Comparison of ENCODE assay signal across 10 mouse cellular contexts in the genomic region with DNA sequence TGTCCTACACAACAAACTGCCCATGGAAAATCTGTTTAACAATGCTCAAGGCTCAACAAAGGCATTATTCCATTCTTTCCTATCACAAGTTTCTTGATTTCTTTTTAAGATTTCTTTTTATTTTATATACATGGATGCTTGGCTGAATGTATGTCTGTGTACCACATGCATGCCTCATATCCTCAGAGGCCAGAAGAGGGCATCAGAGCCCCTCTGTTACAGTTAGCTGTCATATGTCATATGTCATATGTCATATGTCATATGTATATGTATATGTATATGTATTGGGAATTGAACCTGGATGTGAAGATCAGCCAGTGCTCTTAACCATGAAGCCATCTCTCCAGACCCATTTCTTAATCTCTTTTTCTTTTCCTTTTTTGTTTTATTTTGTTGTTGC. TPM values are rescaled to one million over a fixed set of nuclear protein-coding genes. Genes with fewer than 3 reads are reported as not detected.
A peak's percentile ranks its signal among the peaks of the same experiment; 100 is the strongest.
DNase-seq lines count a peak whose midpoint lies in the region; ATAC-seq and TF ChIP-seq lines count a peak whose summit lies in the region.
"Had no signal": no experiment of that assay in that cellular context is flagged by ENCODE, and none has a peak within 500 bp of the region (broad histone marks: within the 10 kb centered on the region; RNA-seq: fewer than 3 reads in every experiment).

No protein-coding gene starts in this region.

- H3K9me3 ChIP-seq in hindbrain, postnatal 0 days (ENCODE audit: low read length), result no peaks in the 10 kb centered on the region
- H3K9me3 ChIP-seq in hindbrain, embryonic 16.5 days (ENCODE audit: control insufficient read depth, low read length), result no peaks in the 10 kb centered on the region
- H3K9me3 ChIP-seq in midbrain, postnatal 0 days (ENCODE audit: low read length), result no peaks in the 10 kb centered on the region
- no peaks in the 10 kb centered on the region for H3K9me3 ChIP-seq in midbrain, embryonic 13.5 days
- no peaks in the 10 kb centered on the region for H3K9me3 ChIP-seq in embryonic facial prominence, embryonic 10.5 days
- H3K9me3 ChIP-seq: megakaryocyte, embryonic 14.5 days; neural tube, embryonic 15.5 days had no signal

- peak; percentile 56 for TF ChIP-seq CTCF in hindbrain, postnatal 0 days (IDR thresholded peaks at IDR 0.05; ENCODE audit: low read depth)
- TF ChIP-seq CTCF in midbrain, postnatal 0 days (IDR thresholded peaks at IDR 0.05), result peak; percentile 65

- peaks cover 16% of the 10 kb centered on the region for H3K36me3 ChIP-seq in hindbrain, postnatal 0 days (ENCODE audit: insufficient read depth, low read length)
- H3K36me3 ChIP-seq in hindbrain, embryonic 16.5 days (ENCODE audit: control insufficient read depth, insufficient read depth, low read length), result peaks cover 18% of the 10 kb centered on the region
- peaks cover 21% of the 10 kb centered on the region for H3K36me3 ChIP-seq in midbrain, postnatal 0 days (ENCODE audit: insufficient read depth, low read length)
- peaks cover 61% of the 10 kb centered on the region for H3K36me3 ChIP-seq in midbrain, embryonic 13.5 days
- H3K36me3 ChIP-seq in splenic B cell, adult 2 months (ENCODE audit: control insufficient read depth, insufficient read depth, low read length, poor library complexity, severe bottlenecking), result peaks cover 6% of the 10 kb centered on the region; the same call in 1 of the 2 replicates
- H3K36me3 ChIP-seq in embryonic facial prominence, embryonic 10.5 days (replicated peaks), result peaks cover 80% of the 10 kb centered on the region

- H3K4me1 ChIP-seq in hindbrain, postnatal 0 days (ENCODE audit: insufficient read depth, low read length), result peaks cover 17% of the 10 kb centered on the region
- peaks cover 30% of the 10 kb centered on the region for H3K4me1 ChIP-seq in hindbrain, embryonic 16.5 days (ENCODE audit: control insufficient read depth, insufficient read depth, low read depth, low read length)
- H3K4me1 ChIP-seq in midbrain, postnatal 0 days (ENCODE audit: insufficient read depth, low read length), result 0 out of 2 replicates have a peak, but pooled peaks cover 2% of the 10 kb centered on the region
- H3K4me1 ChIP-seq in midbrain, embryonic 13.5 days (replicated peaks), result peaks cover 41% of the 10 kb centered on the region
- peaks cover 31% of the 10 kb centered on the region for H3K4me1 ChIP-seq in embryonic facial prominence, embryonic 10.5 days

- H3K27ac ChIP-seq in hindbrain, postnatal 0 days, result no peak overlapping the region
- no peak overlapping the region for H3K27ac ChIP-seq in hindbrain, embryonic 16.5 days (ENCODE audit: low read depth, low read length)
- H3K27ac ChIP-seq in midbrain, postnatal 0 days (ENCODE audit: low read depth, low read length), result no peak overlapping the region
- H3K27ac ChIP-seq in midbrain, embryonic 13.5 days, result no peak overlapping the region
- H3K27ac ChIP-seq in embryonic facial prominence, embryonic 10.5 days (replicated peaks), result no peak overlapping the region
- H3K27ac ChIP-seq: neural tube, embryonic 15.5 days had no signal

- no peak overlapping the region for H3K4me3 ChIP-seq in hindbrain, postnatal 0 days (ENCODE audit: low read length)
- H3K4me3 ChIP-seq in hindbrain, embryonic 16.5 days (ENCODE audit: low read length), result no peak overlapping the region
- no peak overlapping the region for H3K4me3 ChIP-seq in midbrain, postnatal 0 days (ENCODE audit: low read depth, low read length)
- H3K4me3 ChIP-seq in midbrain, embryonic 13.5 days (replicated peaks), result no peak overlapping the region
- H3K4me3 ChIP-seq in embryonic facial prominence, embryonic 10.5 days, result no peak overlapping the region
- H3K4me3 ChIP-seq: neural tube, embryonic 15.5 days had no signal

- no peaks in the 10 kb centered on the region for H3K27me3 ChIP-seq in hindbrain, postnatal 0 days (ENCODE audit: insufficient read depth, low read length)
- no peaks in the 10 kb centered on the region for H3K27me3 ChIP-seq in hindbrain, embryonic 16.5 days (replicated peaks; ENCODE audit: control insufficient read depth, insufficient read depth, low read length)
- no peaks in the 10 kb centered on the region for H3K27me3 ChIP-seq in midbrain, postnatal 0 days (ENCODE audit: insufficient read depth, low read length)
- H3K27me3 ChIP-seq in midbrain, embryonic 13.5 days, result no peaks in the 10 kb centered on the region
- H3K27me3 ChIP-seq in splenic B cell, adult 2 months (ENCODE audit: control insufficient read depth, insufficient read depth, low read length, poor library complexity, severe bottlenecking), result no peaks in the 10 kb centered on the region
- no peaks in the 10 kb centered on the region for H3K27me3 ChIP-seq in embryonic facial prominence, embryonic 10.5 days (replicated peaks; ENCODE audit: low read depth, poor library complexity, severe bottlenecking)
- H3K27me3 ChIP-seq: megakaryocyte, embryonic 14.5 days; neural tube, embryonic 15.5 days had no signal

- DNase-seq in hindbrain, postnatal 0 days (ENCODE audit: low spot score), result no peak
- DNase-seq in midbrain, postnatal 0 days (ENCODE audit: low spot score), result no peak
- DNase-seq in T-cell, adult 2 months (ENCODE audit: low spot score), result peak; percentile 37
- peak; percentile 83 for DNase-seq in splenic B cell, adult 2 months (ENCODE audit: low read depth, low spot score)
- DNase-seq in embryo, embryonic 10.5 days (ENCODE audit: low spot score), result no peak
- DNase-seq in embryonic facial prominence, embryonic 10.5 days (ENCODE audit: low spot score), result no peak

- no peak for ATAC-seq in hindbrain, postnatal 0 days
- no peak for ATAC-seq in hindbrain, embryonic 16.5 days
- no peak for ATAC-seq in midbrain, postnatal 0 days (ENCODE audit: low FRiP score)
- no peak for ATAC-seq in midbrain, embryonic 13.5 days

- no peak overlapping the region for H3K9ac ChIP-seq in hindbrain, postnatal 0 days (replicated peaks; ENCODE audit: low read length)
- H3K9ac ChIP-seq in hindbrain, embryonic 16.5 days (ENCODE audit: low read depth, low read length), result no peak overlapping the region
- no peak overlapping the region for H3K9ac ChIP-seq in midbrain, postnatal 0 days (replicated peaks; ENCODE audit: low read length, poor library complexity, severe bottlenecking)
- H3K9ac ChIP-seq in midbrain, embryonic 13.5 days (replicated peaks), result no peak overlapping the region; the same call in 1 of the 2 replicates
- H3K9ac ChIP-seq: neural tube, embryonic 15.5 days had no signal

- no peak overlapping the region for H3K4me2 ChIP-seq in hindbrain, postnatal 0 days (ENCODE audit: low read depth, low read length)
- H3K4me2 ChIP-seq in hindbrain, embryonic 16.5 days (ENCODE audit: low read length), result no peak overlapping the region
- H3K4me2 ChIP-seq in midbrain, postnatal 0 days (ENCODE audit: low read depth, low read length, poor library complexity, severe bottlenecking), result no peak overlapping the region
- H3K4me2 ChIP-seq in midbrain, embryonic 13.5 days (replicated peaks), result no peak overlapping the region
- H3K4me2 ChIP-seq: neural tube, embryonic 15.5 days had no signal

RNA-seq across cellular contexts. Expression of a gene that starts 4.9 kb away (rescaled TPM):
- 50.0 and 54.7 TPM in 2 replicates for total RNA-seq in hindbrain, postnatal 0 days (2014; rRNA removed)
- polyA plus RNA-seq in hindbrain, postnatal 0 days (2015; fragmentation: Nextera tagmentation; extraction: Ambion mirVana), result 10.6 and 11.5 TPM in 2 replicates
- polyA plus RNA-seq in hindbrain, embryonic 16.5 days (2015; fragmentation: Nextera tagmentation; extraction: Ambion mirVana), result 15.2 and 16.4 TPM in 2 replicates
- total RNA-seq in midbrain, postnatal 0 days (2014; rRNA removed), result 46.1 and 68.0 TPM in 2 replicates
- 10.8 and 11.0 TPM in 2 replicates for polyA plus RNA-seq in midbrain, postnatal 0 days (2015; fragmentation: Nextera tagmentation; extraction: Ambion mirVana)
- 17.4 and 19.9 TPM in 2 replicates for polyA plus RNA-seq in midbrain, embryonic 13.5 days (2015; fragmentation: Nextera tagmentation; extraction: Ambion mirVana)
- 25.9 and 28.8 TPM in 2 replicates for polyA plus RNA-seq in embryonic facial prominence, embryonic 10.5 days (2016; fragmentation: Nextera tagmentation; extraction: Ambion mirVana)

RNA-seq across cellular contexts. Expression of a gene that starts 10.5 kb away (rescaled TPM):
- 23.5 and 27.1 TPM in 2 replicates for total RNA-seq in hindbrain, postnatal 0 days (2014; rRNA removed)
- 19.0 and 19.8 TPM in 2 replicates for polyA plus RNA-seq in hindbrain, postnatal 0 days (2015; fragmentation: Nextera tagmentation; extraction: Ambion mirVana)
- 27.3 and 29.2 TPM in 2 replicates for polyA plus RNA-seq in hindbrain, embryonic 16.5 days (2015; fragmentation: Nextera tagmentation; extraction: Ambion mirVana)
- 24.4 and 26.4 TPM in 2 replicates for total RNA-seq in midbrain, postnatal 0 days (2014; rRNA removed)
- polyA plus RNA-seq in midbrain, postnatal 0 days (2015; fragmentation: Nextera tagmentation; extraction: Ambion mirVana), result 24.5 and 25.6 TPM in 2 replicates
- polyA plus RNA-seq in midbrain, embryonic 13.5 days (2015; fragmentation: Nextera tagmentation; extraction: Ambion mirVana), result 25.0 and 26.0 TPM in 2 replicates
- 15.9 and 16.1 TPM in 2 replicates for polyA plus RNA-seq in embryonic facial prominence, embryonic 10.5 days (2016; fragmentation: Nextera tagmentation; extraction: Ambion mirVana)

RNA-seq across cellular contexts. Expression of a gene that starts 22.5 kb away (rescaled TPM):
- 3.3 and 4.8 TPM in 2 replicates for total RNA-seq in hindbrain, postnatal 0 days (2014; rRNA removed)
- 2.6 and 5.1 TPM in 2 replicates for polyA plus RNA-seq in hindbrain, postnatal 0 days (2015; fragmentation: Nextera tagmentation; extraction: Ambion mirVana)
- 4.1 and 4.4 TPM in 2 replicates for polyA plus RNA-seq in hindbrain, embryonic 16.5 days (2015; fragmentation: Nextera tagmentation; extraction: Ambion mirVana)
- total RNA-seq in midbrain, postnatal 0 days (2014; rRNA removed), result 1.5 and 4.7 TPM in 2 replicates
- polyA plus RNA-seq in midbrain, postnatal 0 days (2015; fragmentation: Nextera tagmentation; extraction: Ambion mirVana), result 2.0 and 3.2 TPM in 2 replicates
- polyA plus RNA-seq in midbrain, embryonic 13.5 days (2015; fragmentation: Nextera tagmentation; extraction: Ambion mirVana), result 8.2 TPM in 2 replicates
- 16.6 and 19.6 TPM in 2 replicates for polyA plus RNA-seq in embryonic facial prominence, embryonic 10.5 days (2016; fragmentation: Nextera tagmentation; extraction: Ambion mirVana)

RNA-seq across cellular contexts. Expression of a gene that starts 29.1 kb away (rescaled TPM):
- 50.1 and 54.7 TPM in 2 replicates for total RNA-seq in hindbrain, postnatal 0 days (2014; rRNA removed)
- polyA plus RNA-seq in hindbrain, postnatal 0 days (2015; fragmentation: Nextera tagmentation; extraction: Ambion mirVana), result 20.4 and 21.9 TPM in 2 replicates
- polyA plus RNA-seq in hindbrain, embryonic 16.5 days (2015; fragmentation: Nextera tagmentation; extraction: Ambion mirVana), result 16.4 and 17.9 TPM in 2 replicates
- total RNA-seq in midbrain, postnatal 0 days (2014; rRNA removed), result 42.3 and 50.0 TPM in 2 replicates
- 19.0 and 19.4 TPM in 2 replicates for polyA plus RNA-seq in midbrain, postnatal 0 days (2015; fragmentation: Nextera tagmentation; extraction: Ambion mirVana)
- 20.2 and 23.9 TPM in 2 replicates for polyA plus RNA-seq in midbrain, embryonic 13.5 days (2015; fragmentation: Nextera tagmentation; extraction: Ambion mirVana)
- 12.9 and 13.0 TPM in 2 replicates for polyA plus RNA-seq in embryonic facial prominence, embryonic 10.5 days (2016; fragmentation: Nextera tagmentation; extraction: Ambion mirVana)

RNA-seq across cellular contexts. Expression of a gene that starts 31.4 kb away (rescaled TPM):
- total RNA-seq in hindbrain, postnatal 0 days (2014; rRNA removed), result 19.7 and 30.6 TPM in 2 replicates
- polyA plus RNA-seq in hindbrain, postnatal 0 days (2015; fragmentation: Nextera tagmentation; extraction: Ambion mirVana), result 15.8 and 17.8 TPM in 2 replicates
- polyA plus RNA-seq in hindbrain, embryonic 16.5 days (2015; fragmentation: Nextera tagmentation; extraction: Ambion mirVana), result 23.7 and 28.3 TPM in 2 replicates
- 26.9 and 34.8 TPM in 2 replicates for total RNA-seq in midbrain, postnatal 0 days (2014; rRNA removed)
- polyA plus RNA-seq in midbrain, postnatal 0 days (2015; fragmentation: Nextera tagmentation; extraction: Ambion mirVana), result 18.9 and 19.3 TPM in 2 replicates
- 39.8 and 44.2 TPM in 2 replicates for polyA plus RNA-seq in midbrain, embryonic 13.5 days (2015; fragmentation: Nextera tagmentation; extraction: Ambion mirVana)
- 16.1 and 20.6 TPM in 2 replicates for polyA plus RNA-seq in embryonic facial prominence, embryonic 10.5 days (2016; fragmentation: Nextera tagmentation; extraction: Ambion mirVana)

Comparison
In these comparisons a context has a peak if more than half of its experiments do, and no peak if none do; other contexts are left out.
1. DNase-seq: peak in T-cell, adult 2 months (single experiment) and splenic B cell, adult 2 months (single experiment); none in hindbrain, postnatal 0 days (single experiment), midbrain, postnatal 0 days (single experiment), embryo, embryonic 10.5 days (single experiment) and embryonic facial prominence, embryonic 10.5 days (single experiment).